Mouse (Mus musculus): ENCODE measurements around the gene Tab3. TPM values are rescaled to one million over a fixed set of nuclear protein-coding genes. Genes with fewer than 3 reads are reported as not detected.
A peak's percentile ranks its signal among the peaks of the same experiment; 100 is the strongest.

Gene Tab3
- total RNA-seq (2021): 10 to 100 TPM; 31.0 to 35.4 TPM

DNA sequence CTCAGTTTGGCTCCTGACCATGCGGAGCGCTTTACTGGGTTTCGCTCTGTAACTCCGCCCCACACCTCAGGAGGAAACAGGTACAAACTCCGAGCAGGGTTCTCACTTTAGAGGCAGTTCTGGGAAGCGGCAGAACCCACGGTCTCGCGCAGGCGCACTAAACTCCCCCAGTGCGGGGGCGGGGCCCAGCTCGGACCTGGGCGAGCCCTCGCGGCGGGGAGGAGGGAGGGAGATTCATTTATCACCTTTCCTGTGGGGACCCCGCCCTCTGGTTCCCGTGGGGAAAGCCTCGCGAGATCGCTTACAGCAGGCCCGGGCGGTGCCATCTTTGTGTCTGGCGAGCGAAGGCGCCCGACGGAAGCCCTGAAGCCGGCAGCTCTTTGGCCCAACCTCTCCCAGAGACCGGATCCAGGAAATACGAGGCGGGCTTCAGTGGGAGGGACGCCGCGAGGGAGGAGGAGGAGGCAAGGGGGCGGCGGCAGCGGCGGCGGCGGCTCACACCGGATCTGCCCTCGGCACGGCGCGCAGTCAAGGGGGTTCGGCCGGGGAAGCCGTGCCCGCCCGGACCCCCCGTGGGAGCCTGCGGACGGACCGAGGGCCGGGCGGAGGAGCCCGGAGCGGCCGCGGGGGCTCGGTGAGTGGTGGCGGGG is at the start of gene Tab3:
Tab3 (plus strand) TSS at position 491 of the 650 bp plus-strand sequence.
- intact Hi-C loops (cut with DNase I): no loop called here
- DNase-seq: peak; percentile 95

DNA sequence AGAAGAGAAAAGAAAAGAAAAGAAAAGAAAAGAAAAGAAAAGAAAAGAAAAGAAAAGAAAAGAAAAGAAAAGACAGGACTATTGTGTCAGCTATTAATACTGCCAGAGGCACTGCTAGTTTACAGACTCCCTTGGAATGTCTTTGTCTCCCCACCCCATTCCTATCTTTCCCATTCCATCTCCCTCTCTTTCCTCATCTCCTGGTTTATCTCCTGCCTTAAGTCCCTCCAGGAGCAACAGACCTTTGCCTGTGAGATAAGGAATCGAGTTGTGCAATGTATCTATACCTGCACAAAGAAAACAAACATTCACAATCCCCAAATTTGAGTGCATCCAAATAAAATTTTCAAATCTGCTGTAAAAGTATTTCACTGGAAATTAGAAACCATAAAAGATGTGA is 48.3 kb upstream of the Tab3 start:
- intact Hi-C loops (cut with DNase I): no loop called here
- DNase-seq: no peak

DNA sequence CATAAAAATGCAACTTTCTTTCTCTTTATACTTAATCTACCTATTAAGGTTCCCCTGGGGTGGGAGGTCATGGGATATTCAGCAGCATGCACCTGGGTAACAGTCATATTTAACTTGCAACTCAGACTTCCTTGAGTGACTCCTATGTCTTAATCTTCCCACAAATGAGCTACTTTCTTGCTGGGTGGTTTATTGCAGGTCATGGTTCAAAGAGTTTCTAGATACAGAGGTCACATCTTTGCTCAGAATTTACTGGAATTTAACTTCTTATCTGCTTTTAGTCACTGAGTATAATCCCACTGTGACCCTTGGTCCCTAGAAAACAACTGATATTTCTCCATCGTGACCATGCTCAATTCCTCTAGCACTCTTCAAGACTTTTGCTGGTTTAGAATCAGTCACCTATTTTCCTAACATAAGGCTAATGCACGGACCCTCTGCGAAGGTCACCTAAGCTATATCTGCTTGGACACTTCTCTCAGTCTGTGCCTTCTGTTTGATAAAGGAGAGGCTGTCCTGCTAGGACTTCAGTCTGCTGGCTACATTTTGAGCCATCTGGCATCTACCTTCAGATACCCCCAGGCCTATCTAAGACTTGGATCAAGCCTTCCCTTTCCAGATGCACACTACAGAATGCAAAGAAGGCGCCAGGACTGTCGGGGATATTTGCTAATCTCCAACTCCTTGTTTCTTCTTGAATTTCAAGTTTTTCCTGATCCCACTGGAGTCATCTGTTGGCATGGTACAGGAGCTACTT is 47.4 kb upstream of the Tab3 start:
- intact Hi-C loops (cut with DNase I): no loop called here
- no peak for DNase-seq

DNA sequence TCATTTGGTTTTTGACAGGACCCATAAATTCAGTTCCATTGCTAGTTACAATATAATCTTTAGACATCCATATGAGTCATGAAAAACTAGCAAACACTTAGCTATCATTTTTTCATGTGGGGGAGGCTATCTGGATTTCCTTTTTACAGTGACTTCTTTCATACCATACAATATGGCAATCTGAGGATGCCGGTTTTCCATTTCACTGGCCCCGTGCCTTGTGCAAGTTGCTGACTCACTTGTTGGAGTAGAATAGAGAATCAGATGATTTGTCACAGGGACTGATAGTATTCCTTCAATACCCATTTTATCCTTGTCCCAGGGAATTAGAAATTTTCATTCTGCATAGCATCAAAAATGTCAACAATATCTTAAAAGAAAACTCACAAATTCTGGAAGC is 14.9 kb upstream of the Tab3 start:
- intact Hi-C loops (cut with DNase I): no loop called here
- DNase-seq: no peak

DNA sequence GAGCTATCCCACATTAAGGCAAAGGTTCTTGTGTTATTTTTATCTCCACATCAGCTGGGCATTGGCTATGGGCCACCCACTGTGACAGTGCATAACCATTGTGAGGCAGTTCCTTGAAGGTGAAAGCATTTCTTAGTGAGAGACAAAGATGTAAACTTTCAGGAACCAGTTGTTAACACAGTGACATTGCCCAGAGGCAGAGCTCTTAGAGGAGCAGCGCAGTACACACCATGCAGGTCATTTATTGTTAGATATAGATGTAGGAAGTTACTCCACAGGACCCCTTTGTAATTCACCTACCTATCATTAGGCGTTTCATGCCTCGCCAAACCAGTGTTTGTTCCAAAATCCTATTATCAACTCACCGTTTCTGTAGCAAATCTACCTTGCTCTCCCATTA is 7.6 kb upstream of the Tab3 start:
- intact Hi-C loops (cut with DNase I): no loop called here
- no peak for DNase-seq

DNA sequence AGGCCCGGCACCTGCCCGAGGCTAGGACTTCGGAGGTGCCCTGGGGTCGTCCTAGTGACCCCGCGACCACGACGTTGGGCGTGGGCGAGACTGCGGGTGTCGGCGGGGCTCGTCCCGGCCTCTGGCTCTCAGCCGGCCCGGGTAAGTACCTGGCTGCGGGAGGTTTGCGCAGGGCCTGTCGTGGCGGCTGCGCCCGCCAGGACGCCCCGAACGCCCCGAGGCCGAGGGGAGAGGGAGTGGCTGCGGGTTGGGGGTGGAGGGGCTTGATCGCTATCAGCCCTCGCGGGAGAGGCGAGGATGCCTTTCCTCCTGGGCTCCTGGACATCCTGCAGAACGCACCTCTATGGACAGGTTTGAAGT is 340 bp downstream of the Tab3 start:
- DNase-seq: peak; percentile 18
- intact Hi-C loops (cut with DNase I): no loop called here

DNA sequence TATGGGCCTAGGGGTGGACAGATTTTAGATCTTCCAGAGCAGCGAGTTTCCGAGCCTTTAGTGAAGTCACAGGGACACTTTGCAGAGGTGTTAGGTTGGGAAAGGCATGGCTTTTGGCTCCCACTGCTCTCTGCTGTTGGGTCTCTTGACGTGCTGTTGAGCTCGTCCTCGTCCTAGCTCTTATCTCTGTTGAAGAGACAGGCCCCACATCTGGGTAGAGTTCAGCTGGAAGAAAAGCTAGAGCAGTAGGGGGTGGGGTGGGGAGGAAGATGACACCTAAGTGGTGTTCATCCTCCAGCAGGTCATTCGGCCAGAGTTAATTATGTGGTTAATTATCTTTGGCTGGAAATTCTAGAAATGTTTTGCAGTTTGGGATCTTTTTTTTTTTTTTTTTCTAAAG is 2.5 kb downstream of the Tab3 start:
- intact Hi-C loops (cut with DNase I): no loop called here
- no peak for DNase-seq

DNA sequence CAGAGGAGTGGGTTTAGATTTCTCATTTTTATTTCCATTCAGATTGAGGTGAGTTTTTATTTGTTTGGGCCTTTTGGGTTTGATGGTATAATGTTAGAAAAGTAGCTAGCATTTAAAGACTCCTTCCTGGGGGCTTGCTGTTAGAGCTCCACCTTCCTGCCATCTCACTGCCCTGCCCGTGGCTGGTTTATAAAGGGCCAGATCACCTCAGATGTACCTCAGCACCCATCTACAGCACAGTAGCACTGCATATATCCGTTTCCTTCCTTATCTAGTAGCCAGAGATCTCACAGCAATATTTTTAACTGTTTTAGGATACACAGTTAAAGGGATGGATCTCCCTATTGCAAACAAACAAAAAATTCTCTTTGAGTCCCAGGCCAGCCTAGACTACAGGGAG is 6.9 kb downstream of the Tab3 start:
- intact Hi-C loops (cut with DNase I): no loop called here
- DNase-seq: no peak

DNA sequence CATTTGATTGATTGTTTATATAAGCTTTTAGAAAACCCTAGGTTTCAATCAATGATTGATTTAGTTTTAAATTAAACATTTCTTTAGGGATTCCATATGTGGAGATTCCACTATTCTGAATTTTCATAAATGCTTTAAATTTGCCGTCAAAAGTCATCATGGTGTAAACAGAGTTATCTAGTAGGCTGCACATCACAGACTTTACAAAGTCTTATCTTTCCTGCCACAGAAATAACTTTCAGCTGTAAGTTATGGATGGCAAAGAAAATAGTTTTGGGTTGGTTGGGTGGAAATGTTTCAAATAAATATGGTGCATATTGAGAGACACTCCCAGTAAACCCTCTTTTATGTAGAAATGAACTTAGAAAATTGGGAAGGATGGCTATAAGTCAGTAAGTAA is 8.7 kb downstream of the Tab3 start:
- intact Hi-C loops (cut with DNase I): no loop called here
- DNase-seq: no peak

DNA sequence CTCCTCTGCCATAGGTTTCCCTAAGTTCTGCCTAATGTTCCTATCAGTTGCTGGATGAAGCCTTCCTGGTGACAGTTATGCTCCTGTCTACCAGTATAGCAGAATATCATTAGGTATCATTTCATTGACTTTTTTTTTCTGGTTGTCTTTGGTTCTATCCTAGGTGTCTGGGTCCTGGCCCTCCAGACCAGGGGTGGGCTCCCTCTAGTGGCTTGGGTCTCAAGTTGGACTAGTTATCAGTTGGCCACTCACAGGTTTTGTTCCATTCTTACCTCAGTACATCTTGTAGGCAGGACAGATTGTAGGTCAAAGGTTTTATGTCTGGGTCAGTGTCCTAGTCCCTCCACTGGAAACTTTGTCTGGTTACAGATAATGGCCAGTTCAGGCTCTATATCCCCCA is 11.8 kb downstream of the Tab3 start:
- intact Hi-C loops (cut with DNase I): no loop called here
- DNase-seq: no peak

DNA sequence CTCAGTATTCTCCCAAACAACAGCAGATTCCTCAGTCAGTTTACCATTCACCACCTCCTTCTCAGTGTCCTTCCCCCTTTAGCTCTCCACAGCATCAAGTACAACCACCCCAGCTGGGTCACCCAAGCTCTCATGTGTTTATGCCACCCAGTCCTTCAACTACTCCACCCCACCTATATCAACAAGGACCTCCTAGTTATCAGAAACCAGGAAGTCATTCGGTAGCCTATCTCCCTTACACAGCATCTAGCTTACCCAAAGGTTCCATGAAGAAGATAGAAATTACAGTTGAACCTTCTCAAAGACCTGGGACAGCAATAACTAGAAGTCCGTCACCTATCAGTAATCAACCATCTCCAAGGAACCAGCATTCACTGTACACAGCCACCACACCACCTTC is 40.9 kb downstream of the Tab3 start:
- no peak for DNase-seq
- intact Hi-C loops (cut with DNase I): no loop called here

DNA sequence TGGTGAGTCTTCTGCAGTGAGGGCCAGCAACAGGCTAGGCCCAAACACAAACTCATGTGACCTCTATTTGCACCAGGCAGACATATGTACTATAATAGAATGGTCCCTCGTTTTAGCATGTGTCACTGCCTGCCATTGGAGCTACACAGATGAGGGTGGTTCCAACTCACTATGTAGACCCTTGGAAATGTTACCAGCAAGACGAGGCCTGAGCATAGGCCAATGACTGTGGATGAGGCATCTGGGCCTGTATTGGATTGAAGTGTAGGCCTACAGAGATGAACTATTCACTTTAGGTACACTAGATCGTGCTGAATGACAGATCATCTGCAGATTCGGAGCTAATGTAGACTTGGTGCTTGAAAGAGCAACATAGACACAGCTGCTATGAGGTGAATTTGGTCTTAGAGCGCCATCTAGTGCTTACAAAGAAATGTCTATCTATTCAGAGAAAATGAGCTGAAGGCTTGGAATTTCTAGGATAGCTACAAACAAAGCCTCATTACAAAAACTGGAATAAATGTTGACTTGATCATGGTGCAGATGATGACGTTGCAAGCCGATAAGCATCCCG is 72.5 kb downstream of the Tab3 start:
- intact Hi-C loops (cut with DNase I): loop anchor here (10.0 kb wide), 1 partner anchor 151 kb away; no protein-coding TSS in a partner anchor
- DNase-seq: no peak

DNA sequence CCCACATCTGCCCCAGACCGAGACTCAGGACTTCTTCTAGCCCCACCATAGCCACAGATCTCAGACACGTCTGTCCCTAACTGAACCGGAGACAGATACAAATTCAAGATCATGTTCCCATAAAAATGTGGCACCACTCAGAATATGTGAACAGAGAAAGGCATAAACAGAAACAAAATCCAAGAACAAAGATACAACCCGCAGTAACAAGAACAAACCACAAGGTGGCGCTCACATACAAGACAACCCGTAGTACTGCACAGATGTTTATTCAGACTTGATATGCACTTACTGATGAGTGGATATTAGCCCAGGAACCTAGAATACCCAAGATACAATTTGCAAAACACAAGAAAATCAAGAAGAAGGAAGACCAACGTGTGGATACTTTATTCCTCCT is 103.0 kb downstream of the Tab3 start:
- DNase-seq: peak; percentile 12
- intact Hi-C loops (cut with DNase I): loop anchor here (5.0 kb wide), 1 partner anchor 240 kb away; no protein-coding TSS in a partner anchor

DNA sequence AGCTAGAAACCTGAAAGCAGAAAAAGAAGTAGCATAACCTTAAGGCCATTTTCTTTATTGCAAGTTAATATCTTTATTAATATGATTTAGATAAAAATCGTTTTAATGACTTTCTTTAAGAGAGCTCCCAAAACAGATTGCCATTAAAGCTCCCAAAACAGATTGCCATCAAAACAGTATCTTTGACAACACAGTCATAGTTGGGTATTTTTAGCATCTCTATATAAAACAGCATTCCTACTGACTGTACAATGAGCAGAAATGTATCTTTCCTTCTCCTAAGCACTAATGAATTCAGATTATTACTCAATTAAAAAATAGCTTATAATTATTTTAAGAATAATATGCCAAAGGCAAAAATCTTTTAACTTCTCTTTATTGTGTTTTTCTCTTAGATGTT is 108.3 kb downstream of the Tab3 start:
- DNase-seq: no peak
- intact Hi-C loops (cut with DNase I): no loop called here

DNA sequence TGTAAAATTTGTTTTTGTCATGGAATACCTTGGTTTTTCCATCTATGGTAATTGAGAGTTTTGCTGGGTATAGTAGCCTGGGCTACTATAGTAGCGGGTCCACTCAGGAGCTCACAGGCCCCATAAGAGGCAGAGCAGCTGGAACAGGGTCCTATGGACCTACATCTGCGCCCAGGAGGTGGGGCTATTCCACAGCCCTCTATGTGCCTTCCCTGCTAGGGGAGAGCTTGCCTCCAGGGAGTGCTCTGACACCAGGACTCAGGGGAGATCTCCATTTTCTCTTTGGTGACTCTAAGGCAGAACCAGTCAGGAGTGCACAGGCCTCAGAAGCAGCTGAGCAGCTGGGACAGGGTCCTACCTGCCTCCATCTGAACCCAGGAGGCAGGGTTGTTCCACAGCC is 109.9 kb downstream of the Tab3 start:
- no peak for DNase-seq
- intact Hi-C loops (cut with DNase I): no loop called here

Small RNA genes lying within 50 kb of the gene (microRNA-seq; reads per million reads assigned to microRNA genes)
- not detected for gene Gm44378

Other genes with a start within 250 kb of the Tab3 start
- 10 to 100 TPM; 18.0 to 20.2 TPM for gene Gk, start 202.8 kb downstream of the Tab3 start, total RNA-seq (2021)